23 mouse cellular contexts compared by ENCODE assay signal in the genomic region with DNA sequence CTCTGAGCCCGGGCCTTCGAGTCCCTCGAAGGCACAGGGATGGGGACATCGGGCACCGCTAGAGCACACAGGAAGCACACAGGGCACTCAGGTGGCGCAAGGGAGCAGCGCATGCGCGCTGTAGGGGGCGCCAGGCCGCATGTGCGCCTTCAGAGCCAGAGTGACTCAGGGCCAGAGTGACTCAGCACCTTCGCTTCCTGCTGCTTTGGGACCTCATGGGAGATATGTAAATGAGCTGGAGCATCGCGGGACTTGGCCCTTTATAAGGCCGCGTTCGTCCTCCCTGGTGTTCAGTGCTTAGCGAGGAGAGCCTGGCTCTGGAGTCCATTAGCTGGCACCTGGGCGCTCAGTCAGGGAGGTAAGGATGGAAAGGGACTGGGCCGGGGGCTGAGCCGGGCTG. TPM values are rescaled to one million over a fixed set of nuclear protein-coding genes. Genes with fewer than 3 reads are reported as not detected.
DNase-seq lines count a peak whose midpoint lies in the region; ATAC-seq and TF ChIP-seq lines count a peak whose summit lies in the region.
"Had no signal": no experiment of that assay in that cellular context is flagged by ENCODE, and none has a peak within 500 bp of the region (broad histone marks: within the 10 kb centered on the region; RNA-seq: fewer than 3 reads in every experiment).

A gene (plus strand): TSS at position 279 of the 400 bp plus-strand sequence.

- no peak within 1 kb of the TSS for H3K27ac ChIP-seq in forebrain, embryonic 15.5 days (replicated peaks)
- H3K27ac ChIP-seq: hindbrain, postnatal 0 days; left cerebral cortex, adult 2 months; limb, embryonic 10.5 days; midbrain, embryonic 10.5 days; neural tube, embryonic 12.5 days had no signal

- peaks cover 23% of the 10 kb centered on the region for H3K27me3 ChIP-seq in E14TG2a.4 (ENCODE audit: insufficient read depth, low read length)
- no peaks in the 10 kb centered on the region for H3K27me3 ChIP-seq in forebrain, embryonic 15.5 days
- H3K27me3 ChIP-seq: neural tube, embryonic 12.5 days had no signal

- no peak within 1 kb of the TSS for H3K4me2 ChIP-seq in forebrain, embryonic 15.5 days (replicated peaks)
- H3K4me2 ChIP-seq: neural tube, embryonic 12.5 days had no signal

- peaks cover 3% of the 10 kb centered on the region; the same call in 1 of the 2 replicates for H3K9me3 ChIP-seq in E14TG2a.4 (ENCODE audit: low read length)
- no peaks in the 10 kb centered on the region for H3K9me3 ChIP-seq in forebrain, embryonic 15.5 days
- H3K9me3 ChIP-seq: limb, embryonic 10.5 days; midbrain, embryonic 10.5 days; neural tube, embryonic 12.5 days had no signal

- 0 out of 2 replicates have a peak, but pooled peaks have one; percentile 24 for ATAC-seq in megakaryocyte-erythroid progenitor cell, adult 5-6 weeks (replicated peaks; ENCODE audit: low FRiP score, low TSS enrichment, poor library complexity, severe bottlenecking)
- no peak for ATAC-seq in forebrain, embryonic 15.5 days (replicated peaks)
- ATAC-seq: CD4-positive, CD25-positive, alpha-beta regulatory T cell, adult 4 months; hindbrain, postnatal 0 days had no signal

- WGBS in forebrain, embryonic 15.5 days = 89% methylated on average over 22 of the region's 22 CpGs

- peaks cover 32% of the 10 kb centered on the region for H3K36me3 ChIP-seq in E14TG2a.4 (ENCODE audit: insufficient read depth, low read length)
- no peaks in the 10 kb centered on the region for H3K36me3 ChIP-seq in forebrain, embryonic 15.5 days
- H3K36me3 ChIP-seq: limb, embryonic 10.5 days; midbrain, embryonic 10.5 days; neural tube, embryonic 12.5 days had no signal

- H3K9ac ChIP-seq in forebrain, embryonic 15.5 days (replicated peaks) = no peak within 1 kb of the TSS
- H3K9ac ChIP-seq: neural tube, embryonic 12.5 days had no signal

- TF ChIP-seq CTCF in E14TG2a.4 (conservative IDR thresholded peaks at IDR 0.05; ENCODE audit: low read length) = 0 out of 2 replicates have a peak, but pooled peaks have one; percentile 5

- H3K4me1 ChIP-seq in E14TG2a.4 (replicated peaks; ENCODE audit: low read depth, low read length) = peaks cover 22% of the 10 kb centered on the region
- H3K4me1 ChIP-seq in forebrain, embryonic 15.5 days = no peaks in the 10 kb centered on the region
- H3K4me1 ChIP-seq: limb, embryonic 10.5 days; midbrain, embryonic 10.5 days; neural tube, embryonic 12.5 days had no signal

- peak; percentile 64 for DNase-seq in 416B (ENCODE audit: low read depth)
- DNase-seq in WW6 (ENCODE audit: low read depth, low spot score) = peak; percentile 94
- no peak for DNase-seq in adrenal gland, adult 2 months
- DNase-seq in T-cell, adult 2 months (ENCODE audit: low spot score) = no peak
- DNase-seq in gastrocnemius, adult 8-10 months (ENCODE audit: low spot score in 2 of 2) = no peak
- DNase-seq: adrenal gland, postnatal 36 days; cerebellum, adult 9-11 months; heart, postnatal 4 days; kidney, adult 11 months; kidney, postnatal 10 days; right cerebral cortex, postnatal 25 days had no signal

- H3K4me3 ChIP-seq in E14TG2a.4 (replicated peaks; ENCODE audit: low read length) = peak within 1 kb of the TSS; percentile 78
- H3K4me3 ChIP-seq in forebrain, embryonic 15.5 days = no peak within 1 kb of the TSS
- H3K4me3 ChIP-seq: left cerebral cortex, adult 2 months; limb, embryonic 10.5 days; midbrain, embryonic 10.5 days; neural tube, embryonic 12.5 days had no signal

RNA-seq across cellular contexts. Expression of the gene that starts here (rescaled TPM):
- total RNA-seq in megakaryocyte-erythroid progenitor cell, adult 5-6 weeks (2014; fragmentation: Nextera tagmentation) = not detected in 2 replicates
- not detected in 2 replicates for total RNA-seq in megakaryocyte-erythroid progenitor cell, adult 5-6 weeks (2017)
- not detected for total RNA-seq in adrenal gland, adult 2 months (2021)
- 0.18 TPM in 1 of 2 replicates, not detected in the other for polyA plus RNA-seq in adrenal gland, adult 2 months (2012; rRNA removed)
- not detected in 2 replicates for polyA plus RNA-seq in forebrain, embryonic 15.5 days (2015; fragmentation: Nextera tagmentation; extraction: Ambion mirVana)
- not detected for total RNA-seq in gastrocnemius, adult 8-10 months (2022)
- total RNA-seq: adrenal gland, postnatal 36 days; heart, postnatal 4 days; hindbrain, postnatal 0 days; left cerebral cortex, adult 2 months had no signal
- polyA plus RNA-seq: forebrain, embryonic 11.5 days; heart, embryonic 14.5 days; hindbrain, postnatal 0 days; limb, embryonic 10.5 days; liver, embryonic 16.5 days; neural tube, embryonic 12.5 days had no signal

Comparison
In these comparisons a context has a peak if more than half of its experiments do, and no peak if none do; other contexts are left out.
1. Peak in ATAC-seq in megakaryocyte-erythroid progenitor cell, adult 5-6 weeks; RNA of the gene not detected or under 1 TPM.
2. DNase-seq: peak in 416B (single experiment) and WW6 (single experiment); none in adrenal gland, adult 2 months (single experiment), T-cell, adult 2 months (single experiment) and gastrocnemius, adult 8-10 months (0 of 2).